Mouse (Mus musculus) MEL (cell line): ENCODE measurements at regions not wholly inside any gene's neighbourhood (a gene's known extent, or its start where the extent isn't known, plus 50 kb on each side); places are given as distances from the start of the nearest gene placed in this dataset.
A peak's percentile ranks its signal among the peaks of the same experiment; 100 is the strongest.

ENCODE experiments used
- DNase-seq: peaks from one replicate; pipeline ENCODE4 v3.0.0; 2011; ENCODE audit warnings: low read depth, low spot score
- H3K27ac ChIP-seq: 2 replicates; pipeline ENCODE4 v1.5.1; 2012; ENCODE audit warnings: low read depth, mild to moderate bottlenecking, control low read depth, low read length, moderate library complexity; ENCODE audit not compliant: control insufficient read depth
- H3K27me3 ChIP-seq, 2 experiments: fragments of 150-350 bp in 1 of 2; sonication (generic) in 1 of 2; 2 replicates each; pipeline ENCODE4 v1.6.1; 2012; ENCODE audit warnings: low read length in 2 of 2, mild to moderate bottlenecking in 2 of 2, improper control_type of control experiment in 1 of 2, moderate library complexity in 1 of 2; ENCODE audit not compliant: insufficient read depth in 2 of 2, control insufficient read depth in 1 of 2
- H3K36me3 ChIP-seq, 2 experiments: 2 replicates each; pipeline ENCODE4 v1.6.1; 2012 to 2014; ENCODE audit warnings: low read length in 2 of 2, improper control_type of control experiment in 1 of 2, inconsistent platforms in 1 of 2, mild to moderate bottlenecking in 1 of 2; ENCODE audit not compliant: insufficient read depth in 2 of 2, control insufficient read depth in 1 of 2
- H3K4me1 ChIP-seq, 2 experiments: fragments of 150-350 bp in 1 of 2; sonication (generic) in 1 of 2; 2 replicates each; pipeline ENCODE4 v1.6.1; 2012; ENCODE audit warnings: low read length in 2 of 2, improper control_type of control experiment in 1 of 2, mild to moderate bottlenecking in 1 of 2; ENCODE audit not compliant: insufficient read depth in 2 of 2, control insufficient read depth in 1 of 2
- H3K4me3 ChIP-seq, 2 experiments: fragments of 150-350 bp in 1 of 2; sonication (generic) in 1 of 2; 2 replicates each; pipeline ENCODE4 v1.5.1; 2012; ENCODE audit warnings: low read depth in 2 of 2, low read length in 2 of 2, mild to moderate bottlenecking in 2 of 2, moderate library complexity in 2 of 2, control low read depth in 1 of 2, improper control_type of control experiment in 1 of 2; ENCODE audit not compliant: control insufficient read depth in 1 of 2, insufficient read depth in 1 of 2
- H3K79me2 ChIP-seq: 2 replicates; pipeline ENCODE4 v1.6.1; 2012; ENCODE audit warnings: mild to moderate bottlenecking, low read length, moderate library complexity; ENCODE audit not compliant: control insufficient read depth, poor library complexity, insufficient read depth
- H3K9ac ChIP-seq: 2 replicates; pipeline ENCODE4 v1.6.1; 2012; ENCODE audit warnings: low read depth, mild to moderate bottlenecking, control low read depth, low read length, moderate library complexity; ENCODE audit not compliant: control insufficient read depth, poor library complexity, severe bottlenecking
- H3K9me3 ChIP-seq: fragments of 150-350 bp; sonication (generic); replicated peaks from 2 replicates; pipeline ENCODE4 v1.6.1; 2012; ENCODE audit warnings: mild to moderate bottlenecking, low read length, improper control_type of control experiment, moderate library complexity; ENCODE audit not compliant: insufficient read depth
- BHLHE40 ChIP-seq: IDR thresholded peaks from 2 replicates; pipeline ENCODE4 v1.6.1; 2012; ENCODE audit warnings: low read depth, mild to moderate bottlenecking, inconsistent platforms, low read length, improper control_type of control experiment, borderline replicate concordance
- CHD1 ChIP-seq: IDR thresholded peaks from 2 replicates; pipeline ENCODE4 v1.6.1; 2012; ENCODE audit warnings: low read depth, mild to moderate bottlenecking, inconsistent platforms, low read length, improper control_type of control experiment
- CTCF ChIP-seq, 3 experiments: IDR thresholded peaks in 2 of 3; conservative IDR thresholded peaks in 1 of 3; 2 replicates each; pipeline ENCODE4 v1.5.1; 2011 to 2012; ENCODE audit warnings: low read length in 3 of 3, low read depth in 2 of 3, mild to moderate bottlenecking in 2 of 3, improper control_type of control experiment in 1 of 3, inconsistent platforms in 1 of 3, mixed read lengths in 1 of 3, moderate library complexity in 1 of 3; ENCODE audit not compliant: control insufficient read depth in 1 of 3, insufficient read depth in 1 of 3, poor library complexity in 1 of 3, severe bottlenecking in 1 of 3
- ELF1 ChIP-seq: IDR thresholded peaks from 2 replicates; pipeline ENCODE4 v1.6.1; 2014; ENCODE audit warnings: low read depth, mild to moderate bottlenecking, inconsistent platforms, low read length, improper control_type of control experiment, moderate library complexity
- ETS1 ChIP-seq: IDR thresholded peaks from 2 replicates; pipeline ENCODE4 v1.6.1; 2012; ENCODE audit warnings: low read depth, mild to moderate bottlenecking, inconsistent platforms, low read length, improper control_type of control experiment, moderate library complexity
- GABPA ChIP-seq: IDR thresholded peaks from 2 replicates; pipeline ENCODE4 v1.6.1; 2012; ENCODE audit warnings: low read depth, mild to moderate bottlenecking, inconsistent platforms, low read length, improper control_type of control experiment, moderate library complexity
- GATA1 ChIP-seq: IDR thresholded peaks from 2 replicates; pipeline ENCODE4 v1.6.1; 2011; ENCODE audit warnings: low read depth, low read length, improper control_type of control experiment
- KAT2A ChIP-seq: conservative IDR thresholded peaks from 2 replicates; pipeline ENCODE4 v1.6.1; 2012; ENCODE audit warnings: low read depth, low read length, improper control_type of control experiment, inconsistent platforms
- MAFK ChIP-seq: IDR thresholded peaks from 2 replicates; pipeline ENCODE4 v1.6.1; 2011; ENCODE audit warnings: low read depth, mild to moderate bottlenecking, low read length, improper control_type of control experiment, borderline replicate concordance
- MXI1 ChIP-seq: IDR thresholded peaks from 2 replicates; pipeline ENCODE4 v1.6.1; 2011; ENCODE audit warnings: mild to moderate bottlenecking, low read depth, low read length, improper control_type of control experiment
- MYB ChIP-seq: IDR thresholded peaks from 2 replicates; pipeline ENCODE4 v1.6.1; 2011; ENCODE audit warnings: mild to moderate bottlenecking, low read depth, low read length, improper control_type of control experiment
- NRF1 ChIP-seq: IDR thresholded peaks from 2 replicates; pipeline ENCODE4 v1.6.1; 2014; ENCODE audit warnings: low read depth, mild to moderate bottlenecking, inconsistent platforms, low read length, improper control_type of control experiment, moderate library complexity; ENCODE audit not compliant: poor library complexity, insufficient read depth, severe bottlenecking
- POLR2AphosphoS5 ChIP-seq: IDR thresholded peaks from 2 replicates; pipeline ENCODE4 v1.6.1; 2012; ENCODE audit warnings: low read depth, borderline replicate concordance, mild to moderate bottlenecking, inconsistent platforms, low read length, moderate library complexity, mixed read lengths
- SIN3A ChIP-seq: IDR thresholded peaks from 2 replicates; pipeline ENCODE4 v1.6.1; 2012; ENCODE audit warnings: low read length, improper control_type of control experiment, inconsistent platforms
- TBP ChIP-seq: IDR thresholded peaks from 2 replicates; pipeline ENCODE4 v1.8.0; 2011; ENCODE audit warnings: low read depth, low read length, improper control_type of control experiment
- UBTF ChIP-seq: IDR thresholded peaks from 2 replicates; pipeline ENCODE4 v1.6.1; 2012; ENCODE audit warnings: low read depth, mild to moderate bottlenecking, inconsistent platforms, low read length, improper control_type of control experiment, moderate library complexity, borderline replicate concordance; ENCODE audit not compliant: insufficient read depth
- USF2 ChIP-seq, 2 experiments: IDR thresholded peaks; 2 replicates each; pipeline ENCODE4 v1.6.1; 2011 to 2012; ENCODE audit warnings: improper control_type of control experiment in 2 of 2, low read length in 2 of 2, borderline replicate concordance in 1 of 2, inconsistent platforms in 1 of 2, low read depth in 1 of 2, mild to moderate bottlenecking in 1 of 2; ENCODE audit not compliant: insufficient read depth in 1 of 2
- ZNF384 ChIP-seq: IDR thresholded peaks from 2 replicates; pipeline ENCODE4 v1.6.1; 2012; ENCODE audit warnings: low read depth, mild to moderate bottlenecking, inconsistent platforms, low read length, improper control_type of control experiment

GRCm38 (mm10) chr16:79937042-79937441 is 846.1 kb upstream of the Tmprss15 start:
- Histone ChIP-seq H3K27me3 (no peaks in the 10 kb centered on the region), H3K9me3 (no peaks in the 10 kb centered on the region), H3K27ac (no peak overlapping the region), H3K79me2 (no peaks in the 10 kb centered on the region), H3K9ac (no peak overlapping the region), H3K36me3 (no peaks in the 10 kb centered on the region), H3K4me1 (no peaks in the 10 kb centered on the region), H3K4me3 (no peak overlapping the region)
- TF ChIP-seq ELF1 (no peak), MAFK (peak; percentile 42), UBTF (no peak)
- DNase-seq = no peak

GRCm38 (mm10) chr16:79907126-79907525 is 816.2 kb upstream of the Tmprss15 start:
- Histone ChIP-seq H3K9me3 (no peaks in the 10 kb centered on the region), H3K36me3 (no peaks in the 10 kb centered on the region), H3K27me3 (no peaks in the 10 kb centered on the region), H3K27ac (no peak overlapping the region), H3K4me1 (no peaks in the 10 kb centered on the region), H3K79me2 (no peaks in the 10 kb centered on the region), H3K9ac (no peak overlapping the region), H3K4me3 (no peak overlapping the region)
- TF ChIP-seq ETS1 (no peak), MYB (no peak), TBP (no peak), USF2 (IDR thresholded peaks at IDR 0.05; ENCODE audit: borderline replicate concordance in 1 of 2, insufficient read depth in 1 of 2, low read depth in 1 of 2, low read length in 2 of 2) (no peak), MXI1 (no peak), CHD1 (no peak), NRF1 (no peak), ZNF384 (no peak), MAFK (no peak), BHLHE40 (no peak), SIN3A (no peak), CTCF (IDR thresholded peaks at IDR 0.05 in 2 of 3, conservative IDR thresholded peaks at IDR 0.05 in 1 of 3; ENCODE audit: control insufficient read depth in 1 of 3, insufficient read depth in 1 of 3, low read depth in 2 of 3, low read length in 3 of 3, poor library complexity in 1 of 3, severe bottlenecking in 1 of 3) (no peak), GABPA (no peak), KAT2A (no peak), POLR2AphosphoS5 (no peak), GATA1 (no peak)
- no peak for DNase-seq
